Mouse (Mus musculus): ENCODE data around the gene Bend6. TPM values are rescaled to one million over a fixed set of nuclear protein-coding genes. Genes with fewer than 3 reads are reported as not detected.
"Not testable (repeated sequence)": the region's sequence is repeated elsewhere in the genome, so short reads cannot be mapped to it uniquely, and the experiment has no call there.

Bend6 gene
- polyA plus RNA-seq, 1 experiment from 2014 or later: 2.8 TPM

DNA sequence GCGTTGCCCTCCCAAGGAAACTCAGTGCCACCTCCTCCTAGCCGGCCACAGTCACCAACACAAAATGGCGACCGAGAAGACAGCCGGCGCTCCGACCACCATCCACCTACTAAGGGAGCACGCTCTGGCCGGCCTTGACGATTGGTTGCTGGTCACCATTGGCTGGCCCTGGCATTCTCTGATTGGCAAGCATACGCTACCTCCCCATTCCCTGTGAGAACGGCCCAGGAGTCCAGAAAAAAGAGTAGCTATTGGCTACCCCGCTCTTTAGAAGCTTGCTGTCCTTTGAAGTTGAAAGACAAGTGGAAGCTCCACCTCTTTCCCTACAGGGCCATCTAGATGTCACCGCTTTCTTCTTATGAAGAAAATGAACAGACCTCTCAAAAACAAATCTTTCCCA is 68.7 kb downstream of the Bend6 start:
- H3K9ac ChIP-seq (replicated peaks; ENCODE audit: low read length); ATAC-seq (replicated peaks; ENCODE audit: insufficient number of reproducible peaks, low FRiP score, low TSS enrichment, low read depth); H3K9me3 ChIP-seq (replicated peaks; ENCODE audit: control insufficient read depth, low read length); H3K27me3 ChIP-seq (ENCODE audit: control insufficient read depth, insufficient read depth, low read length); H3K27ac ChIP-seq (replicated peaks; ENCODE audit: low read depth, low read length); H3K4me1 ChIP-seq (ENCODE audit: control insufficient read depth, insufficient read depth, low read length); H3K4me2 ChIP-seq (ENCODE audit: low read depth, low read length); H3K36me3 ChIP-seq (replicated peaks; ENCODE audit: control insufficient read depth, insufficient read depth, low read depth, low read length); DNase-seq (ENCODE audit: low spot score); H3K4me3 ChIP-seq (ENCODE audit: low read depth, low read length): not testable (repeated sequence)
- 91% methylated on average over 14 of the region's 14 CpGs for WGBS

DNA sequence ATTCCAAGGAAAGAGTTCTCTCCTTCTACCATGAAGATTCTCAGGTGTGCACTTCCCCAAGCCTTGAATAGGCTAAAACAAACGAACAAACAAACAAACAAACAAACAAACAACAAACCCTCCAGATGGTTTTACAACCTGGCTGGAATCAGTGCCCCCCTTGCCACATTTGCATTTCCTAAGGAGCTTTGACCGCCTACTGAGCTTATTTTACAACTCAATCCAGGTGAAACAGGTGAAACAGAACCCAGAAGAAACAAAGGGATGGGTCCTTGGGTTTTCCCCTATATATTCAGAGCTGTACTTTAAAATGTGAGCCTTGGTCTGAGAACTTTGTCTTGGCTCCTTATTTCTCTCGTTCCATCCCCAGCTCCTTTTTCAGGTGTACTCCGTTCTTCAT is 77.0 kb downstream of the Bend6 start:
- ATAC-seq (replicated peaks; ENCODE audit: insufficient number of reproducible peaks, low FRiP score, low TSS enrichment, low read depth): no peak
- 70% methylated on average over 4 of the region's 4 CpGs for WGBS

DNA sequence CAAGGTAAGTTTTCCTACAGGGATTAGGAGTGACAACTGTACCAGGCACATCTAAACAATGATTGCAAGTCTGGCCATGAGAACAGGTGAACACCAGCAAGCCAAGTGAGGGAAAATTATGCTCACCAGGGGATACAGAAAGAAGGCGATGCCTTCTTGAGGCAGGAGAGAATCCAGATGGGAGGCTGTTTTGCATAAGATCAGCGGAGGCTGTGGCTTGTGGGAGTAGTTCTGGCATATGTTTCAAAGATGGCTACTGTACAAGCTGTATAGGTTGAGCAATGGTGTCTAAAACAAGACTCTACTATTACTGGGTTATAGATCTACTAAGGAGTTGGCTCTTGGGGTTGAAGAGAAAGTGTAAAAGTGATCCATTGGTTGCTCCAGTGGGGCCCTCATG is 89.7 kb downstream of the Bend6 start:
- H3K36me3 ChIP-seq (replicated peaks; ENCODE audit: control insufficient read depth, insufficient read depth, low read depth, low read length): no peaks in the 10 kb centered on the region
- 83% methylated on average over 2 of the region's 2 CpGs for WGBS

More for the DNA sequence above, 77.0 kb downstream of the Bend6 start:
- no peak overlapping the region for H3K9ac ChIP-seq (replicated peaks; ENCODE audit: low read length)
- H3K27ac ChIP-seq (replicated peaks; ENCODE audit: low read depth, low read length): no peak overlapping the region
- no peaks in the 10 kb centered on the region for H3K4me1 ChIP-seq (ENCODE audit: control insufficient read depth, insufficient read depth, low read length)
- H3K4me2 ChIP-seq (ENCODE audit: low read depth, low read length): no peak overlapping the region
- no peaks in the 10 kb centered on the region for H3K36me3 ChIP-seq (replicated peaks; ENCODE audit: control insufficient read depth, insufficient read depth, low read depth, low read length)
- H3K4me3 ChIP-seq (ENCODE audit: low read depth, low read length): no peak overlapping the region
- H3K27me3 ChIP-seq (ENCODE audit: control insufficient read depth, insufficient read depth, low read length): no peaks in the 10 kb centered on the region
- no peak for DNase-seq (ENCODE audit: low spot score)
- no peaks in the 10 kb centered on the region for H3K9me3 ChIP-seq (replicated peaks; ENCODE audit: control insufficient read depth, low read length)

DNA sequence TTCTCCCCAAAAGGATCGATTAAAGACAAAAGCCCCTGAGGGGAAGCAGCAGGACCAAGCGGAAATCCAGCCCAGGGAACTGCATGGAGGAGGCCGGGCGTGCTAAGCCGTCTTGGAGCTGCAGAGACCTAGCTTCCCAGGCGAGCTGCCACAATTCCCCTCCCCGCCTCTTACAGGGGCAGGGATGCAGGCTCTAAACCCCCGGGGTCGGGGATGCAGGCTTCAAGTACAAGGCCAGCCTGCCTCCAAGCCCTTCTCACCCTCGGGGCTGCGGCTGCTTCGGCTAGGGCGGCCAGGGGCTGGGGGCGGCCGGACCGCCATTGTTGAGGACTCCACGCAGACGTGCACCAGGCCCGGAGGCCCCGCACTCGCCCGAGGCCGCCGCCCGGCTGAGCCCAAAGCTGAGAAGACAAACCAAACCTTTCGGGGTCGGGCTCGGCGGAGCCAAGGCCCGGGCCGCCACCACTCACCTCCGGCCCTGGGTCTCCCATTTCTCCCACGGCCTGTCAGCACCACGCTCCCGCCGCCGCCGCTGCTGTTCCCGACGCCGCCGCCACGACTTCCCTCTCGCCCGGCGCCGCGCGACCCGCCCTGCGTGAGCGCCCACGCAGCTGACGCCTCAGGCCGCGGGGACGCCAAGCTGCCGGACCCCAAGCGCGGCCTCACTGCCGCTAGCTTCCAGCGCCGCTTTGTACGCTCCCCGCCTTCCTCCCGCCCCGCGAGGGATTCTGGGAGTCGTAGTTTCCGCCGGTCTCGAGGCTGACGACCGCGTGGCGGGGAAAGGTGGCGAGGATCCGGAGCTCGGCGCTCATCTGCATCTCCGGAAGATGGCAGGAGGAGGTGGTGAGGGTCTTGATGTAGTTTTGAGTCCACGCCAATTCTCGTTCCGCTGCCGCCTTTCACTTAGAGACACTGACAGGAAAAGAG is 93.5 kb downstream of the Bend6 start, which contains the start of gene Zfp451:
TSS of gene Zfp451 (minus strand) at position 728 of the 927 bp plus-strand sequence.
- WGBS: under 1% methylated on average over 85 of the region's 85 CpGs
- peak within 1 kb of the TSS; percentile 68 for H3K4me2 ChIP-seq (ENCODE audit: low read depth, low read length)
- H3K9me3 ChIP-seq (replicated peaks; ENCODE audit: control insufficient read depth, low read length): no peaks in the 10 kb centered on the region
- ATAC-seq (replicated peaks; ENCODE audit: insufficient number of reproducible peaks, low FRiP score, low TSS enrichment, low read depth) (peak; percentile 96), DNase-seq (ENCODE audit: low spot score) (peak; percentile 96)
- H3K36me3 ChIP-seq (replicated peaks; ENCODE audit: control insufficient read depth, insufficient read depth, low read depth, low read length): 0 out of 2 replicates have a peak, but pooled peaks cover 3% of the 10 kb centered on the region
- H3K27me3 ChIP-seq (ENCODE audit: control insufficient read depth, insufficient read depth, low read length): no peaks in the 10 kb centered on the region
- H3K4me3 ChIP-seq (ENCODE audit: low read depth, low read length): peak within 1 kb of the TSS; percentile 98
- H3K9ac ChIP-seq (replicated peaks; ENCODE audit: low read length): peak within 1 kb of the TSS; percentile 99
- peak within 1 kb of the TSS; percentile 85 for H3K27ac ChIP-seq (replicated peaks; ENCODE audit: low read depth, low read length)
- no peaks in the 10 kb centered on the region for H3K4me1 ChIP-seq (ENCODE audit: control insufficient read depth, insufficient read depth, low read length)

More for the DNA sequence above, 89.7 kb downstream of the Bend6 start:
- no peak for ATAC-seq (replicated peaks; ENCODE audit: insufficient number of reproducible peaks, low FRiP score, low TSS enrichment, low read depth)
- H3K27ac ChIP-seq (replicated peaks; ENCODE audit: low read depth, low read length): no peak overlapping the region
- no peak overlapping the region for H3K9ac ChIP-seq (replicated peaks; ENCODE audit: low read length)
- no peaks in the 10 kb centered on the region for H3K4me1 ChIP-seq (ENCODE audit: control insufficient read depth, insufficient read depth, low read length)
- H3K27me3 ChIP-seq (ENCODE audit: control insufficient read depth, insufficient read depth, low read length): no peaks in the 10 kb centered on the region
- no peak overlapping the region for H3K4me2 ChIP-seq (ENCODE audit: low read depth, low read length)
- H3K4me3 ChIP-seq (ENCODE audit: low read depth, low read length): no peak overlapping the region
- DNase-seq (ENCODE audit: low spot score): no peak
- H3K9me3 ChIP-seq (replicated peaks; ENCODE audit: control insufficient read depth, low read length): no peaks in the 10 kb centered on the region

- no peaks in the 10 kb centered on the region for H3K4me1 ChIP-seq (ENCODE audit: control insufficient read depth, insufficient read depth, low read length)
- peak overlapping the region; percentile 98 for H3K4me3 ChIP-seq (ENCODE audit: low read depth, low read length)
- WGBS: 15% methylated on average over 11 of the region's 11 CpGs
- H3K4me2 ChIP-seq (ENCODE audit: low read depth, low read length): peak overlapping the region; percentile 68
- peaks cover 5% of the 10 kb centered on the region; the same call in 1 of the 2 replicates for H3K36me3 ChIP-seq (replicated peaks; ENCODE audit: control insufficient read depth, insufficient read depth, low read depth, low read length)
- no peaks in the 10 kb centered on the region for H3K9me3 ChIP-seq (replicated peaks; ENCODE audit: control insufficient read depth, low read length)
- H3K27ac ChIP-seq (replicated peaks; ENCODE audit: low read depth, low read length): peak overlapping the region; percentile 85; the same call in 1 of the 2 replicates
- H3K9ac ChIP-seq (replicated peaks; ENCODE audit: low read length): peak overlapping the region; percentile 99
- ATAC-seq (replicated peaks; ENCODE audit: insufficient number of reproducible peaks, low FRiP score, low TSS enrichment, low read depth): 0 out of 2 replicates have a peak, but pooled peaks have one; percentile 19
- H3K27me3 ChIP-seq (ENCODE audit: control insufficient read depth, insufficient read depth, low read length): no peaks in the 10 kb centered on the region
- DNase-seq (ENCODE audit: low spot score): no peak
Measured at GRCm38 (mm10) chr1:33813495-33813867, 94.1 kb downstream of the Bend6 start.

- 95% methylated on average over 2 of the region's 2 CpGs for WGBS
- Histone ChIP-seq H3K27ac (replicated peaks; ENCODE audit: low read depth, low read length) (no peak overlapping the region), H3K4me3 (ENCODE audit: low read depth, low read length) (no peak overlapping the region), H3K27me3 (ENCODE audit: control insufficient read depth, insufficient read depth, low read length) (no peaks in the 10 kb centered on the region), H3K9me3 (replicated peaks; ENCODE audit: control insufficient read depth, low read length) (no peaks in the 10 kb centered on the region), H3K9ac (replicated peaks; ENCODE audit: low read length) (no peak overlapping the region), H3K4me1 (ENCODE audit: control insufficient read depth, insufficient read depth, low read length) (no peaks in the 10 kb centered on the region), H3K36me3 (replicated peaks; ENCODE audit: control insufficient read depth, insufficient read depth, low read depth, low read length) (peaks cover 9% of the 10 kb centered on the region), H3K4me2 (ENCODE audit: low read depth, low read length) (no peak overlapping the region)
- DNase-seq (ENCODE audit: low spot score): no peak
- ATAC-seq (replicated peaks; ENCODE audit: insufficient number of reproducible peaks, low FRiP score, low TSS enrichment, low read depth): no peak
Measured at GRCm38 (mm10) chr1:33803323-33803722, 104.3 kb downstream of the Bend6 start.

Other genes starting within 250 kb of the Bend6 start
- 54.6 and 56.3 TPM in 2 replicates for gene Prim2, start 238.0 kb downstream of the Bend6 start, polyA plus RNA-seq (2014; fragmentation: Nextera tagmentation; extraction: Ambion mirVana)
- gene Rab23, start 187.9 kb downstream of the Bend6 start, polyA plus RNA-seq (2014; fragmentation: Nextera tagmentation; extraction: Ambion mirVana): 28.8 and 33.0 TPM in 2 replicates
- gene Bag2, start 150.0 kb downstream of the Bend6 start, polyA plus RNA-seq (2014; fragmentation: Nextera tagmentation; extraction: Ambion mirVana): 46.7 and 49.6 TPM in 2 replicates
- 41.7 and 42.8 TPM in 2 replicates for gene Zfp451, start 93.2 kb downstream of the Bend6 start, polyA plus RNA-seq (2014; fragmentation: Nextera tagmentation; extraction: Ambion mirVana)
- 20.7 and 21.8 TPM in 2 replicates for gene Dst, start 409 bp upstream of the Bend6 start, polyA plus RNA-seq (2014; fragmentation: Nextera tagmentation; extraction: Ambion mirVana)